Mouse (Mus musculus) forelimb bud, embryonic 11.5 days (tissue): ENCODE results near the gene Ddx11.
"Not testable (repeated sequence)": the region's sequence is repeated elsewhere in the genome, so short reads cannot be mapped to it uniquely, and the experiment has no call there.

ENCODE experiments used
- DNase-seq: peaks from one replicate; pipeline ENCODE4 v3.0.0-alpha.2; 2012; ENCODE audit warnings: low read depth, low spot score

Ddx11 gene

GRCm38 (mm10) chr17:66112166-66112565 lies 11.2 kb upstream of the Ddx11 start:
- DNase-seq, result no peak

GRCm38 (mm10) chr17:66118991-66119390 lies 4.3 kb upstream of the Ddx11 start:
- DNase-seq, result no peak

GRCm38 (mm10) chr17:66120701-66121100 lies 2.6 kb upstream of the Ddx11 start:
- DNase-seq, result no peak

GRCm38 (mm10) chr17:66123816-66124610 lies 693 bp downstream of the Ddx11 start:
- peak; percentile 10 for DNase-seq

GRCm38 (mm10) chr17:66125211-66125610 lies 1.9 kb downstream of the Ddx11 start:
- peak; percentile 7 for DNase-seq

GRCm38 (mm10) chr17:66130371-66130770 lies 7.1 kb downstream of the Ddx11 start:
- DNase-seq, result no peak

GRCm38 (mm10) chr17:66131212-66131611 lies 7.9 kb downstream of the Ddx11 start:
- DNase-seq, result peak; percentile 9

- DNase-seq, result not testable (repeated sequence)
Measured at GRCm38 (mm10) chr17:66152706-66153662, 29.7 kb downstream of the Ddx11 start.

- DNase-seq, result not testable (repeated sequence)
Measured at GRCm38 (mm10) chr17:66153735-66154423, 30.6 kb downstream of the Ddx11 start.

- no peak for DNase-seq
Measured at GRCm38 (mm10) chr17:66154876-66155275, 31.6 kb downstream of the Ddx11 start.

GRCm38 (mm10) chr17:66158271-66158670 lies 35.0 kb downstream of the Ddx11 start:
- DNase-seq, result no peak

GRCm38 (mm10) chr17:66167141-66167540 lies 43.8 kb downstream of the Ddx11 start:
- not testable (repeated sequence) for DNase-seq

GRCm38 (mm10) chr17:66170971-66171370 lies 47.7 kb downstream of the Ddx11 start:
- not testable (repeated sequence) for DNase-seq

- DNase-seq, result no peak
Measured at GRCm38 (mm10) chr17:66190577-66190976, 67.3 kb downstream of the Ddx11 start.

- DNase-seq, result peak; percentile 9
Measured at GRCm38 (mm10) chr17:66197041-66197440, 73.7 kb downstream of the Ddx11 start.
